Mouse (Mus musculus) liver, embryonic 14.5 days (tissue): ENCODE measurements at regions not wholly inside any gene's neighbourhood (a gene's known extent, or its start where the extent isn't known, plus 50 kb on each side); places are given as distances from the start of the nearest gene placed in this dataset.

Experiments used
- ATAC-seq: fragments of 200-750 bp; cut with Nextera tagmentation; 2 replicates; pipeline ENCODE4 v1.8.0; 2017; ENCODE audit warnings: moderate number of reproducible peaks, mild to moderate bottlenecking, moderate library complexity; ENCODE audit not compliant: insufficient read depth
- DNase-seq, 3 experiments: peaks; one replicate each; pipeline ENCODE4 v3.0.0-alpha.2; 2012 to 2013; ENCODE audit warnings: low read depth in 3 of 3, low spot score in 3 of 3
- H3K27ac ChIP-seq: fragments of 300-500 bp; sonication (generic); 2 replicates; pipeline ENCODE4 v1.5.1; 2014; ENCODE audit warnings: moderate library complexity, mild to moderate bottlenecking, control low read depth, inconsistent platforms
- H3K27me3 ChIP-seq: fragments of 300-500 bp; sonication (generic); 2 replicates; pipeline ENCODE4 v1.6.1; 2014; ENCODE audit warnings: mild to moderate bottlenecking, low read length, moderate library complexity; ENCODE audit not compliant: control insufficient read depth, insufficient read depth
- H3K36me3 ChIP-seq: fragments of 300-500 bp; sonication (generic); replicated peaks from 2 replicates; pipeline ENCODE4 v1.6.1; 2014; ENCODE audit warnings: low read depth; ENCODE audit not compliant: control insufficient read depth, insufficient read depth
- H3K4me1 ChIP-seq, 2 experiments: fragments of 200-500 bp in 1 of 2; fragments of 300-500 bp in 1 of 2; sonication (generic) in 1 of 2; replicated peaks; 2 replicates each; pipeline ENCODE4 v1.6.1; 2012 to 2014; ENCODE audit warnings: antibody characterized with exemption in 1 of 2, inconsistent platforms in 1 of 2, low read length in 1 of 2; ENCODE audit not compliant: control insufficient read depth in 2 of 2, insufficient read depth in 2 of 2
- H3K4me2 ChIP-seq: fragments of 300-500 bp; sonication (generic); 2 replicates; pipeline ENCODE4 v1.6.1; 2014; ENCODE audit warnings: low read depth, mild to moderate bottlenecking, control low read depth, moderate library complexity
- H3K4me3 ChIP-seq, 2 experiments: fragments of 200-500 bp in 1 of 2; fragments of 300-500 bp in 1 of 2; sonication (generic) in 1 of 2; 2 replicates each; pipeline ENCODE4 v1.5.1; 2012 to 2014; ENCODE audit warnings: low read depth in 2 of 2, low read length in 2 of 2, mild to moderate bottlenecking in 2 of 2, control low read depth in 1 of 2, inconsistent platforms in 1 of 2, moderate library complexity in 1 of 2; ENCODE audit not compliant: insufficient read depth in 1 of 2
- H3K9ac ChIP-seq: fragments of 300-500 bp; sonication (generic); replicated peaks from 2 replicates; pipeline ENCODE4 v1.6.1; 2014; ENCODE audit warnings: mild to moderate bottlenecking, control low read depth, moderate library complexity
- H3K9me3 ChIP-seq: fragments of 300-500 bp; sonication (generic); 2 replicates; pipeline ENCODE4 v1.6.1; 2016; ENCODE audit warnings: low read length, mixed read lengths; ENCODE audit not compliant: control insufficient read depth
- CTCF ChIP-seq: IDR thresholded peaks from 2 replicates; pipeline ENCODE4 v1.5.1; 2016; ENCODE audit warnings: antibody characterized with exemption, low read depth, control low read depth
- EP300 ChIP-seq: IDR thresholded peaks from 2 replicates; pipeline ENCODE4 v1.6.1; 2016; ENCODE audit warnings: antibody characterized with exemption, low read depth
- WGBS: fragments of 180-500 bp; shearing (Covaris S2); extraction: QIAGEN DNeasy Blood & Tissue Kit; methylation state at CpG from one replicate; pipeline ENCODE4 v1.1.7; 2014; ENCODE audit not compliant: insufficient replicate concordance; 5-methylcytosine and 5-hydroxymethylcytosine counted together

DNA sequence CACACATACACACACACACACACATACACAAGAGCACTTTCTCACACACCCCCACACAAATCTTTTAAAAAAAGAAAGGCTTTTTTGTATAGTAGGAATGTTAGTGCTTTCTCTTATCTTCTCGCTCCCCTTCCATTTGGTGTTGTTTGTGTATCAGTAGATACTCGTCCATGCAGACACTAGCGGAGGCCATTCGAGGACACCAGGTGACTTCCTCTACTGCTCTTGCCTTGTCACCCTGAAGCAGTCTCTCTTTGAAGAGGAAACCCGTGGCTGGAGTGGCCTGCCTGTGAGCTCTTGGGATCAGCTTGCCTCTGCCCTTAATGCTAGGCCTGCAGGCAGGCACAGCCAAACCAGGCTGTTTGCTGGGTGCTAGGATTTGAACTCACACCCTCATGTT is 105.1 kb upstream of the Max start:
- no peak overlapping the region for H3K4me2 ChIP-seq
- H3K4me3 ChIP-seq, result no peak overlapping the region
- peaks cover 0 to 5% of the 10 kb centered on the region in 2 experiments; a peak in 2 of 4 replicates for H3K4me1 ChIP-seq
- DNase-seq (no peak), ATAC-seq (no peak)
- no peak for TF ChIP-seq CTCF
- H3K27me3 ChIP-seq, result no peaks in the 10 kb centered on the region
- no peaks in the 10 kb centered on the region for H3K9me3 ChIP-seq
- H3K9ac ChIP-seq, result no peak overlapping the region
- 20% methylated on average over 5 of the region's 5 CpGs for WGBS
- no peaks in the 10 kb centered on the region for H3K36me3 ChIP-seq
- no peak overlapping the region for H3K27ac ChIP-seq

DNA sequence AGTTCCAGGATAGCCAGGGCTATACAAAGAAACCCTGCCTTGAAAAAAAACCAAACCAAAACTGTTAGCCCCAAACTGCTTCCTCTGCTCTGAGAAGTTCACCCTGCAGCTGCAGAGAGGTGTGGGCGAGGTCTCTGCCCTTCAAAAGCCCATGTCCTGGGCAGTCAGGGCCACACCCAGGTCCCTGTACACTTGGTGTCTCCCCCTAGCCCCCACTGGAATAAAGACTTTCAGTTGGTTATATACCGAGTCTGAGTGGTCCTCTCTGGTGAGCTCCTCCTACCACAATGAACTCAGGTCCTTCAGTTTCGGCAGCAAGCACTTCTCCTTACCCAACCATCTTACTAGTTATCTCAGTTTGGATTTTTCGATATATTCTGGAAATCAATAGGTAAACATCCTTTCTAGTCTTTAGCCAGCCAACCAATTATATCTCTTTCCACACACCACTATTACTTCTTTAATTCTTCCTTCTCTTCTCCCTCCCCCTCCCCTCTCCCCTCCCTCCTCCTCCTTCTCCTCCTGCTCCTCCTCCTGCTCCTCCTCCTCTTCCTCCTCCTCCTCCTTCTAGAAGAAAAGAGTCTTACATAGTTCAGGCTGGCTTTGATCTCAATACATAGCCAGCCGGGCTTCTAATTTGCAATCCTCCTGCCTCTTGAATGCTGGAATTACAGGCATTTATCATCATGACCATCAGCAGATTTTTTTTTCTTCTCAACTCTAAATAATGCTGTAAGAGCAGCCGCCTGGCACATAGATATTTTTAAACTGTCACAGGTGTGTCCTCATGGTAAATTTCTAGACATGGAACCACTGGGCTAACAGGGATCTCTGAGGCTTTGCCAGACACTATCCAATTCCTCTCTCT is 103.9 kb upstream of the Max start:
- no peaks in the 10 kb centered on the region for H3K9me3 ChIP-seq
- DNase-seq (no peak), ATAC-seq (no peak)
- no peak overlapping the region for H3K4me2 ChIP-seq
- no peak overlapping the region for H3K9ac ChIP-seq
- H3K27ac ChIP-seq, result no peak overlapping the region
- no peak overlapping the region for H3K4me3 ChIP-seq
- peaks cover 3 to 11% of the 10 kb centered on the region in 2 experiments; a peak in 3 of 4 replicates for H3K4me1 ChIP-seq
- no peaks in the 10 kb centered on the region for H3K27me3 ChIP-seq
- WGBS, result 32% methylated on average over 6 of the region's 6 CpGs
- H3K36me3 ChIP-seq, result no peaks in the 10 kb centered on the region
- TF ChIP-seq CTCF, result no peak
- no peak for TF ChIP-seq EP300

DNA sequence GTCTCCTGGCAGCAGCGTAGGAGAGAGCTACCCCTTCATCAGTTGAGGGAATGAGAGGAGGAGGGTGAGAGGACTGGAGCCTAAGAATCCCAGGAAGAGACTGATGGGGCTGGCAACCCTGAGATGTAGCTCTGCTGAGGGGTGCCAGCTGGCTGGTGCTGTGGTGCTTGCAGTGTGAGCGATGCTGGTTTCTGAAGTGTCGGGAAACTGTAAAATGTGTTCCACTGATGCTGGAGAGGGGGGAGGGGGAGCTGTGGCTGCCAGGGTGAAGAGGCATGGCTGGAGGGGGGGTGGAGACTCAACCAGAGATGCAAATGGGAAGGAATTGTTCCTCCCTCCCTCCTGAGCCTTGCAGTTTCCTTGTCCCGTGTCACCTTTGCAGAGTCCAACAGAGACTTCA is 102.0 kb upstream of the Max start:
- 55% methylated on average over 4 of the region's 4 CpGs for WGBS
- Histone ChIP-seq H3K9me3 (no peaks in the 10 kb centered on the region), H3K27me3 (no peaks in the 10 kb centered on the region), H3K4me3 (no peak overlapping the region), H3K9ac (no peak overlapping the region), H3K36me3 (no peaks in the 10 kb centered on the region), H3K4me2 (no peak overlapping the region), H3K4me1 (peaks cover 6 to 27% of the 10 kb centered on the region in 2 experiments), H3K27ac (no peak overlapping the region)
- no peak for TF ChIP-seq CTCF
- TF ChIP-seq EP300, result no peak
- DNase-seq (no peak), ATAC-seq (no peak)

DNA sequence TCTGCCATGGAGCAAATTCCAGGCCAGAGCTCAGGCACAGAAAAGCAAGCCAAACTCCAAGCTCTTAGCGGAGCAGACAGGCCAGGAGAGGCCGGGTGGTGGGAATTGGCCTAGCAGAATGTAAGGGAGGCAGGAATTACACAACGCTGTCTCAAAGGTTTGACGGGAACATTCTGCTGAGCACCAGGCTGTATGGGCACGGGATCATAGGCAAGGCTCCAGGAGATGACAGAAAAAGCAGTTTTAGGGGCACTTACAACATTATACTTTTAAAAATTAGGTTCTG is 99.5 kb upstream of the Max start:
- H3K9me3 ChIP-seq, result no peaks in the 10 kb centered on the region
- 82% methylated on average over 5 of the region's 5 CpGs for WGBS
- H3K27ac ChIP-seq, result no peak overlapping the region
- no peak overlapping the region for H3K4me2 ChIP-seq
- H3K36me3 ChIP-seq, result no peaks in the 10 kb centered on the region
- DNase-seq (no peak), ATAC-seq (no peak)
- no peak overlapping the region for H3K4me3 ChIP-seq
- TF ChIP-seq CTCF, result no peak
- TF ChIP-seq EP300, result no peak
- peaks cover 9 to 35% of the 10 kb centered on the region in 2 experiments for H3K4me1 ChIP-seq
- no peaks in the 10 kb centered on the region for H3K27me3 ChIP-seq
- no peak overlapping the region for H3K9ac ChIP-seq

DNA sequence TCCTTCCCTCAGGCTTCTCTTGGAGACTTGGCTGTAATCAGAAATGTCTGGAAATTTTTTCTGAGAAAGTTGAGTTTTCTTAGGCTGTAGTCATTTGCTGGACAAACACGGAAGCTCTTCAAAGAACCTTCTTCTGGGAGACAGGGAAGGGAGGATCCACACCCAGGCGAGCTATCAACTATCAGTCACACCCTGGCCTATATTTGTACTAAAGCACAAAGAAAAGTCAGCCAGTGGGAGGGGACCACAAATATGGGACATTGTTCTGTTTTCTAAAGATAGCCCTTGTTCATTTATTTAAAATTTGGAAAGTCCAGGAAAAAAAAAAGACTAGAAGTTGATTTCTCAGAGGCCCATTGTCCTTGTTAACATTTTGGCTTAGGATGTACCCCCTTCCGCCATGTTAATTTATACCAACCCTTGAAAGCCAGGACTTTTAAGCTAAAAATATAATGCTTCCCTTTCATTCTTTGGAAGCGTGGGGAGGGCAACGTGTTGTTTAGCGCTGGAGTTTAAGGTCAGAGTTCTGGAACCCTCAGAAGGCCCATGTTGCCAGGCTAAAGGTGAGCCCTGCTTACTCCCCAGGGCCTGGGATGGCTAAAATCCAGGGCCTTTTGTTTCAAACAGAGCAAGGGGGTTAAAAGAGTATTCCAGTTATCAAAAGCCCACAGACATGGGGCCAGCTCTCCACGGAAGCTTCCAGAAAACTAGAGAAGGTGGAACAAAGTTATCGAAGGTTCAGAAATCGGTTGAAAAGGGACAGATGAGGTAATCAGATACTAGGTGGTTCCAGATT is 99.0 kb upstream of the Max start:
- H3K27me3 ChIP-seq, result no peaks in the 10 kb centered on the region
- 44% methylated on average over 9 of the region's 9 CpGs for WGBS
- H3K4me1 ChIP-seq, result peaks cover 9 to 36% of the 10 kb centered on the region in 2 experiments
- no peak overlapping the region for H3K27ac ChIP-seq
- DNase-seq (no peak), ATAC-seq (peak; percentile 41; the same call in 1 of the 2 replicates)
- no peaks in the 10 kb centered on the region for H3K36me3 ChIP-seq
- no peak overlapping the region for H3K4me3 ChIP-seq
- no peak for TF ChIP-seq CTCF
- no peak for TF ChIP-seq EP300
- peak overlapping the region; percentile 65 for H3K4me2 ChIP-seq
- no peak overlapping the region for H3K9ac ChIP-seq
- H3K9me3 ChIP-seq, result no peaks in the 10 kb centered on the region
